Mouse (Mus musculus) stomach, postnatal 0 days (tissue): Measurements from ENCODE around the gene Rbks. TPM values are rescaled to one million over a fixed set of nuclear protein-coding genes. Genes with fewer than 3 reads are reported as not detected.

Experiments used
- ATAC-seq: fragments of 200-750 bp; cut with Nextera tagmentation; 2 replicates; pipeline ENCODE4 v1.8.0; 2017; ENCODE audit not compliant: low FRiP score, low TSS enrichment
- DNase-seq: peaks from one replicate; pipeline ENCODE4 v3.0.0-alpha.2; 2016; ENCODE audit warnings: low spot score
- H3K27ac ChIP-seq: fragments of 300-500 bp; sonication (generic); replicated peaks from 2 replicates; pipeline ENCODE4 v1.5.1; 2014; ENCODE audit warnings: mild to moderate bottlenecking, control low read depth
- H3K27me3 ChIP-seq: fragments of 300-500 bp; sonication (generic); 2 replicates; pipeline ENCODE4 v1.6.1; 2014; ENCODE audit warnings: low read length; ENCODE audit not compliant: control insufficient read depth, insufficient read depth
- H3K36me3 ChIP-seq: fragments of 300-500 bp; sonication (generic); 2 replicates; pipeline ENCODE4 v1.6.1; 2014; ENCODE audit warnings: low read length, mixed read lengths; ENCODE audit not compliant: control insufficient read depth, insufficient read depth
- H3K4me1 ChIP-seq: fragments of 300-500 bp; sonication (generic); replicated peaks from 2 replicates; pipeline ENCODE4 v1.6.1; 2014; ENCODE audit warnings: antibody characterized with exemption; ENCODE audit not compliant: control insufficient read depth, insufficient read depth
- H3K4me2 ChIP-seq: fragments of 300-500 bp; sonication (generic); replicated peaks from 2 replicates; pipeline ENCODE4 v1.6.1; 2014; ENCODE audit warnings: low read depth, mild to moderate bottlenecking, control low read depth, moderate library complexity
- H3K4me3 ChIP-seq: fragments of 300-500 bp; sonication (generic); 2 replicates; pipeline ENCODE4 v1.5.1; 2014; ENCODE audit warnings: low read depth, low read length, control low read depth
- H3K9ac ChIP-seq: fragments of 300-500 bp; sonication (generic); 2 replicates; pipeline ENCODE4 v1.6.1; 2014; ENCODE audit warnings: mild to moderate bottlenecking, low read length, control low read depth, mixed read lengths
- H3K9me3 ChIP-seq: fragments of 300-500 bp; sonication (generic); 2 replicates; pipeline ENCODE4 v1.6.1; 2016; ENCODE audit warnings: low read length; ENCODE audit not compliant: control insufficient read depth
- CTCF ChIP-seq: IDR thresholded peaks from 2 replicates; pipeline ENCODE4 v1.5.1; 2016; ENCODE audit warnings: antibody characterized with exemption, low read depth, mild to moderate bottlenecking, moderate library complexity
- EP300 ChIP-seq: optimal IDR thresholded peaks from 2 replicates; pipeline ENCODE3; 2016; ENCODE audit warnings: antibody characterized with exemption
- WGBS: fragments of 180-500 bp; shearing (Covaris S2); extraction: QIAGEN DNeasy Blood & Tissue Kit; methylation state at CpG from one replicate; pipeline ENCODE4 v1.1.7; 2014; 5-methylcytosine and 5-hydroxymethylcytosine counted together
- polyA plus RNA-seq: library from polyadenylated mRNA; unstranded; fragments of >200 nt; fragmentation: Nextera tagmentation; extraction: Ambion mirVana; gene quantifications from 2 replicates; pipeline ENCODE4 v1.2.1, GENCODE M21; 2015

Gene Rbks
- polyA plus RNA-seq, 1 experiment from 2014 or later = 5.7 TPM

DNA sequence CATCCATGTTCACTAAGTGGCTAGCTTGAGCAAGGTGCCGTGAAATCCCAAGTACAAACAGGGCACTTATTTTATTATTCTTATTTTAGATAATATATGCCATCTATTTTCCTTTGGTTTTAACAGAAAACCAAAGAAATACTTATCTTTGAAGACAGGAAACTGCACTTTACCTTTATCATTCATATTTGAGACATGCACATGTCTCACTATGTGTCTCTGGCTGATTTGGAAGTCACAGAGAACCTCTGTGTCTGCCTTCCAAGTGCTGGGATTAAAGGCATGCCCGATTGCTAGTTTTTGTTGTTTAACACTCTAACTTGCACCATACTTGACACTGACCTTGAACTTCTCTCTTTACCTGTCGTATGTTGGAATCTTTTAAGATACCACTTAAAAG is 9.5 kb downstream of the Rbks start:
- Histone ChIP-seq H3K4me2 (no peak overlapping the region), H3K9me3 (no peaks in the 10 kb centered on the region), H3K27ac (no peak overlapping the region), H3K4me3 (no peak overlapping the region), H3K27me3 (no peaks in the 10 kb centered on the region), H3K9ac (no peak overlapping the region), H3K4me1 (no peaks in the 10 kb centered on the region), H3K36me3 (no peaks in the 10 kb centered on the region)
- no peak for ATAC-seq
- WGBS = 91% methylated on average over 3 of the region's 3 CpGs
- no peak for DNase-seq
- no peak for TF ChIP-seq EP300
- no peak for TF ChIP-seq CTCF

- Histone ChIP-seq H3K4me2 (no peak overlapping the region), H3K4me3 (no peak overlapping the region), H3K27me3 (no peaks in the 10 kb centered on the region), H3K27ac (no peak overlapping the region), H3K9ac (no peak overlapping the region), H3K36me3 (no peaks in the 10 kb centered on the region), H3K4me1 (no peaks in the 10 kb centered on the region), H3K9me3 (no peaks in the 10 kb centered on the region)
- ATAC-seq = no peak
- WGBS = 62% methylated on average over 2 of the region's 2 CpGs
- DNase-seq = no peak
- no peak for TF ChIP-seq CTCF
- TF ChIP-seq EP300 = no peak
Measured at GRCm38 (mm10) chr5:31686040-31686439, 11.4 kb downstream of the Rbks start.

- H3K27ac ChIP-seq = no peak overlapping the region
- ATAC-seq = no peak
- no peaks in the 10 kb centered on the region for H3K4me1 ChIP-seq
- H3K9me3 ChIP-seq = no peaks in the 10 kb centered on the region
- 71% methylated on average over 1 of the region's 1 CpGs for WGBS
- H3K4me2 ChIP-seq = no peak overlapping the region
- TF ChIP-seq CTCF (no peak), EP300 (no peak)
- no peak overlapping the region for H3K4me3 ChIP-seq
- H3K9ac ChIP-seq = no peak overlapping the region
- DNase-seq = no peak
- H3K36me3 ChIP-seq = no peaks in the 10 kb centered on the region
- no peaks in the 10 kb centered on the region for H3K27me3 ChIP-seq
Measured at GRCm38 (mm10) chr5:31682305-31682704, 15.1 kb downstream of the Rbks start.

DNA sequence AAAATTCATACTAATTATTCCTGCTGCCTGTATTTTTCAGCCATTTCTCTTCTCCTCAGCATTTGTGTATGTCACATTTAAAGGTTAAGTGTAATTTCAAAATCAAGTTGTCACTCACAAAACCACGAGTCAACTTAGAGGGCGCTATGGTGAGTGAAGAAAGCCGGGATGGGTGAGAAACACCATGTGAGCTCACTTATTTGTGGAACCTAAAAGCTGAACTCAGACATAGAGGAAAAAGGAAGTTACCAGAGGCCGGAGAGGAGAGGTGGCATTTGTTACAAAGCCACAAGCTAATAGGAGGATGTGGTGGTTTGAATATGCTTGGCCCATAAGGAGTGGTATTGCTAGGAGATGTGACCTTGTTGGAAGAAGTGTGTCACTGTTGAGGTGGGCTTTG is 17.2 kb downstream of the Rbks start:
- TF ChIP-seq EP300 (no peak), CTCF (no peak)
- Histone ChIP-seq H3K4me1 (no peaks in the 10 kb centered on the region), H3K9me3 (no peaks in the 10 kb centered on the region), H3K36me3 (no peaks in the 10 kb centered on the region), H3K4me2 (no peak overlapping the region), H3K27me3 (no peaks in the 10 kb centered on the region), H3K4me3 (no peak overlapping the region), H3K9ac (no peak overlapping the region), H3K27ac (no peak overlapping the region)
- DNase-seq (no peak), ATAC-seq (no peak)
- WGBS = 82% methylated on average over 4 of the region's 4 CpGs

- Histone ChIP-seq H3K27ac (no peak overlapping the region), H3K9me3 (no peaks in the 10 kb centered on the region), H3K27me3 (no peaks in the 10 kb centered on the region), H3K4me3 (no peak overlapping the region), H3K4me1 (no peaks in the 10 kb centered on the region), H3K9ac (no peak overlapping the region), H3K36me3 (no peaks in the 10 kb centered on the region), H3K4me2 (no peak overlapping the region)
- TF ChIP-seq EP300 = no peak
- no peak for TF ChIP-seq CTCF
- 92% methylated on average over 1 of the region's 1 CpGs for WGBS
- DNase-seq (no peak), ATAC-seq (no peak)
Measured at GRCm38 (mm10) chr5:31678000-31678399, 19.4 kb downstream of the Rbks start.

- no peaks in the 10 kb centered on the region for H3K4me1 ChIP-seq
- H3K4me3 ChIP-seq = no peak overlapping the region
- H3K9me3 ChIP-seq = no peaks in the 10 kb centered on the region
- TF ChIP-seq CTCF (no peak), EP300 (no peak)
- no peaks in the 10 kb centered on the region for H3K36me3 ChIP-seq
- no peak overlapping the region for H3K27ac ChIP-seq
- no peaks in the 10 kb centered on the region for H3K27me3 ChIP-seq
- H3K9ac ChIP-seq = no peak overlapping the region
- 47% methylated on average over 2 of the region's 2 CpGs for WGBS
- ATAC-seq (no peak), DNase-seq (no peak)
- H3K4me2 ChIP-seq = no peak overlapping the region
Measured at GRCm38 (mm10) chr5:31673431-31673830, 24.0 kb downstream of the Rbks start.
